Mouse (Mus musculus): ENCODE data around the gene Art3. TPM values are rescaled to one million over a fixed set of nuclear protein-coding genes. Genes with fewer than 3 reads are reported as not detected.

Gene Art3
- 3.5 and 4.0 TPM in 2 replicates for polyA plus RNA-seq (2015; fragmentation: Nextera tagmentation; extraction: Ambion mirVana)

DNA sequence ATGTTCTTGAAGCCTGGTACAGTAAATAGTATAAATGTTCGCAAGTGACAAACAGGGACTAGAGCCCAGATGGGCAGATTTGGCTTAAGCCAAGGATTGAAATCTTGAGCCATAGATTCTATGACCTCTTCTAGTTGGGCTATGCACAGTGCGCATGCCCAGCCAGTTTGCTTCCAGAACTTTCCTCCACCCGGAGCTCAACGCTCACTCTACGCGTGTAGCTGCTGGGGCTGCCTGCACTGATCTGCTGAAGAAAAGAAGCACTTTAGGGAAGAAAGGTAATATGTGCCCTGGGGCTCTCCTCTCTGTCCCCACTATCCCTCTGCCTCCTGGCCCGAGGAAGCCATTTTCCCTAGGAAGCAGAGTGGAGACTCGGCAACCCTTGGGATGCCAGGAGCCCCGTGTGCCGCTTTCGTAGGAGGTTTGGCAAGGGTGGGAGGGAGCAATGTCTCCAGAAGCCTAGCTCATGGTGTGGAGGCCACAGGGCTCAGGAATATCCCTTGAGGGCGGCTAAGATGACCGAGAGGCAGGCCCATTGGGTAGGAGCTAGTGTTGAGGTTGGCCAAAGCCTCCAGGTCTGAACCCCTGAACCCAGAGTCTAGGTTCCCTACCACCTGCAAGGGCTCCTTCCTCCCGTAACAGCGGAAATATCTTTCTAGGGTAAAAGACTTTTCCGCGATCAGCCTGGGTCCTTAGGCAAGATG is at the start of gene Art3:
Gene Art3 (plus strand): TSS at position 193 of the 704 bp plus-strand sequence.
- Histone ChIP-seq H3K27me3 (no peaks in the 10 kb centered on the region), H3K4me1 (peaks cover 10% of the 10 kb centered on the region; the same call in 1 of the 2 replicates), H3K9me3 (no peaks in the 10 kb centered on the region), H3K27ac (replicated peaks) (no peak within 1 kb of the TSS), H3K4me3 (no peak within 1 kb of the TSS), H3K4me2 (replicated peaks) (no peak within 1 kb of the TSS; the same call in 1 of the 2 replicates), H3K36me3 (no peaks in the 10 kb centered on the region), H3K9ac (replicated peaks) (no peak within 1 kb of the TSS)
- 96% methylated on average over 17 of the region's 17 CpGs for WGBS
- ATAC-seq (replicated peaks) = no peak

DNA sequence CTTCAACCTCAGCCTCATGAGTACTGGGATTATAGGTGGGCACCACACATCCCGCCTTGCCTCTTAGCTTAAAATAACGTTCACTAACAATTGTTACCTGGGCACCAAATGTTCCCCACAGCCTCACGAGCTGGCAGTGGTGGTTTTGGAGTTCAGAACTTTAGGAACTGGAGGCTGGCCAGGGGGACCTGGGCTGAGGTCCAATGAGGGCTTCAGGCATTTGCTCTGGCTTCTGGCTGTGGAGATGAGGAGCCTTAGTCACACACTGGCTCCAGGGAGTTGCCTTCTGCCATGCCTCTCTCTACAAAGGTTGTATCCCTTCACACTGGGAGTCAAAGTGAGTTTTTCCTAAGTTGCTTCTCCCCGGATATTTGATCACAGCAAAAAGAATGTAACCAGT is 49.1 kb upstream of the Art3 start:
- Histone ChIP-seq H3K4me3 (no peak overlapping the region), H3K9ac (replicated peaks) (no peak overlapping the region), H3K9me3 (no peaks in the 10 kb centered on the region), H3K27me3 (no peaks in the 10 kb centered on the region), H3K36me3 (peaks cover 23% of the 10 kb centered on the region), H3K4me2 (replicated peaks) (no peak overlapping the region), H3K4me1 (peaks cover 2% of the 10 kb centered on the region; the same call in 1 of the 2 replicates), H3K27ac (replicated peaks) (no peak overlapping the region)
- WGBS = 75% methylated on average over 4 of the region's 4 CpGs
- ATAC-seq (replicated peaks) = no peak

DNA sequence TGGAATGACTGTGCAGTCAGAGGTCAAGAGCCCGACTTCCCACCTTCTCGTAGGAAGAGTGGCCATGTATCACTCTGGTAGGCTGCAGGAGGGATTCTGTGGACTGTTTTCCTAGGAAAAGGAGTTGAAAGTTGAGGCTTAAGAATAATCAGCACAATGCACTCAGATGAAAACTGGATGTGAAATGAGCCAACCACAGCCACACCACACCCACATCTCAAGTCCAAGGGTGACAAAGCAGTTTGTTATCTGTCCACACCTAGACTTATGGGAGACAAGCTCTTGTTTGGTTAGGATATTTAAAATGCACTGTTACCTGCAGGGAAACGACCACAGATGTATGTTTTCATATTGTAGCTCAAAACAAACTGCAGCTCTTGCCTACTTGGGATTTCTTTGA is 48.5 kb upstream of the Art3 start:
- Histone ChIP-seq H3K9ac (replicated peaks) (no peak overlapping the region), H3K4me1 (no peaks in the 10 kb centered on the region; the same call in 1 of the 2 replicates), H3K4me3 (no peak overlapping the region), H3K36me3 (peaks cover 28% of the 10 kb centered on the region), H3K4me2 (replicated peaks) (no peak overlapping the region), H3K9me3 (no peaks in the 10 kb centered on the region), H3K27me3 (no peaks in the 10 kb centered on the region), H3K27ac (replicated peaks) (no peak overlapping the region)
- 83% methylated on average over 3 of the region's 3 CpGs for WGBS
- ATAC-seq (replicated peaks) = no peak

DNA sequence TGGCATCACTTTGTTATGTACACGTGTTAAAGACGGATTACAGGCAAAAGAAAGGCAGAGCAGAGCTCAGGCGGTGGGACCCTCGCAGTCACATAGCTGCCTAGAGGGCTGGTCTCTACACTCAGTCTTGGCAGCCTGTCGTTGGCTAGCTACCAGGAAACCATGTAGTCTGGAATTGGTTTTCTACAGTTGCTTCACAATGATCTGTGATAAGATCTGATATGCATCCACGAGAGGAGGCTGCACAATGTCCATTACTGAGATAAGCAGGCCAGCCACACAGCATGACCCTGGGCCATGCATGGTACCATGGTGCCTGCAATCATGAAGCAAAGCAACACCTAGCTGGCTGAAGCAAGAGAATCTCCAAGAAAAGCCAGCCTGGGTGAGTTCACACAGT is 43.8 kb upstream of the Art3 start:
- no peak for ATAC-seq (replicated peaks)
- H3K36me3 ChIP-seq = peaks cover 65% of the 10 kb centered on the region
- no peaks in the 10 kb centered on the region for H3K4me1 ChIP-seq
- no peak overlapping the region for H3K4me2 ChIP-seq (replicated peaks)
- H3K9ac ChIP-seq (replicated peaks) = no peak overlapping the region
- H3K27me3 ChIP-seq = no peaks in the 10 kb centered on the region
- 83% methylated on average over 6 of the region's 6 CpGs for WGBS
- H3K27ac ChIP-seq (replicated peaks) = no peak overlapping the region
- H3K9me3 ChIP-seq = no peaks in the 10 kb centered on the region
- H3K4me3 ChIP-seq = no peak overlapping the region

DNA sequence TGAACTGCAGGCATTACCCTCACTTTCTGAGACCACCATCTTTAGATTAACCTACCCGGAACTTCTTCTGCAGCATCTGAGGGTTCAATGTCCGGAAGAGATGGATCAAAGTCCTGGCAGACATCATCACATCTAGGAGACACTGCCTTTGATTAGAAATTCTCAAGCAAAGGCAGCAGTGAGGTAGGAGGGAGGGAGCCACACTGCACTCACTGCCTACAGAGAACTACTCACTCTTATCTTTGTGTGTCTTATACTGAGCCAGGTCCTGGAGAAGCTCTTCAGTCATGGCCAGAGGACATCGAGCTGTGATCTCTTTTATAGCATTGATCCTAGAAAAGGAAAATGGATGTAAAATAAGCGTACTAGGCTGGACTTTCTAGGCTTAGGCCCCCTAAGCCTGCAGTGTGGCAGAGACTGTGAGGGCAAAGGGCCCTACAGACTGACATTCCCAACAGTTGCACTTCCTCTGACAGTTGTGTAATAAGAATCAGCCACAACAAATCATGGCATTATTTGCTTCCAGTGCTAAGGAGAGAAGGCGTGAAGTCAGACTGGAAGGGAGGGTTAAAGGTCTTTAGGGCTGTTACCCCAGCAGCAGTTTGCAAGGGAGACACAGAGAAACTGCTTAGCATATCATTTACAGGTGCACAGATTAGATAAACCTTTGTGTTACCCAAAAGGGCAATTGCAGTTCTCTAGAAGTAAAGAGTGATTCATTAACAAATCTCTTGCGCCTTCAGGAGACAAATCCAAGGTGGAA is 39.8 kb upstream of the Art3 start:
- Histone ChIP-seq H3K9me3 (no peaks in the 10 kb centered on the region), H3K4me2 (replicated peaks) (no peak overlapping the region), H3K36me3 (peaks cover 82% of the 10 kb centered on the region), H3K4me3 (no peak overlapping the region), H3K9ac (replicated peaks) (no peak overlapping the region), H3K27ac (replicated peaks) (no peak overlapping the region), H3K27me3 (no peaks in the 10 kb centered on the region), H3K4me1 (no peaks in the 10 kb centered on the region)
- WGBS = 93% methylated on average over 6 of the region's 6 CpGs
- ATAC-seq (replicated peaks) = no peak

DNA sequence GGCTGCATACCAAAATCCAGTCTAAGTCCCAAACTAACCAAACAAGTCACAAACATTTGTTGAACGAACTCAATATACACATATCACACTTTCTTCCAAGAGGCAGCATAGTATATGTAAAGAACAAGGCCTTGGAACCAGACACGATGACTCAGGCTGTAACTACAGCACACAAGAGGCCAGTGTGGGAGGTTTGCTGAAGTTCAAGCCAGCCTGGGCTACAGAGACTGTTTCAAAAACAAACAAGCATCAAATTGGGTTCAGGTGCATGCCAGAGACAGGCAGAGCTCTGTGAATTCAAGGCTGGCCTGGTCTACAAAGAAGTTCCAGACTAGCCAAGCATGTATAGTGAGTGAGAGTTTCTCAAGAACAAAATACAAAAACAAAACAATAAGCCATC is 37.1 kb upstream of the Art3 start:
- no peak for ATAC-seq (replicated peaks)
- peaks cover 73% of the 10 kb centered on the region for H3K36me3 ChIP-seq

GRCm38 (mm10) chr5:92302149-92302840 is 29.3 kb upstream of the Art3 start:
- Histone ChIP-seq H3K27ac (replicated peaks) (no peak overlapping the region), H3K36me3 (peaks cover 72% of the 10 kb centered on the region)

More for the DNA sequence above, 37.1 kb upstream of the Art3 start:
- no peak overlapping the region for H3K4me2 ChIP-seq (replicated peaks)
- H3K27ac ChIP-seq (replicated peaks) = no peak overlapping the region
- H3K4me1 ChIP-seq = no peaks in the 10 kb centered on the region
- no peak overlapping the region for H3K9ac ChIP-seq (replicated peaks)
- H3K9me3 ChIP-seq = no peaks in the 10 kb centered on the region
- WGBS = 96% methylated on average over 2 of the region's 2 CpGs
- no peak overlapping the region for H3K4me3 ChIP-seq
- no peaks in the 10 kb centered on the region for H3K27me3 ChIP-seq

GRCm38 (mm10) chr5:92304291-92304690 is 27.3 kb upstream of the Art3 start:
- H3K9ac ChIP-seq (replicated peaks) = no peak overlapping the region
- ATAC-seq (replicated peaks) = no peak

More at GRCm38 (mm10) chr5:92302149-92302840, 29.3 kb upstream of the Art3 start:
- Histone ChIP-seq H3K9ac (replicated peaks) (no peak overlapping the region), H3K4me1 (no peaks in the 10 kb centered on the region), H3K27me3 (no peaks in the 10 kb centered on the region), H3K9me3 (no peaks in the 10 kb centered on the region), H3K4me2 (replicated peaks) (no peak overlapping the region), H3K4me3 (no peak overlapping the region)
- 86% methylated on average over 13 of the region's 13 CpGs for WGBS
- no peak for ATAC-seq (replicated peaks)

GRCm38 (mm10) chr5:92309681-92310511 is 21.7 kb upstream of the Art3 start, which contains the start of gene Sdad1:
TSS of gene Sdad1 (minus strand) at chr5:92310479.
- H3K4me2 ChIP-seq (replicated peaks) = peak within 1 kb of the TSS; percentile 53
- WGBS = 3% methylated on average over 41 of the region's 41 CpGs

More at GRCm38 (mm10) chr5:92304291-92304690, 27.3 kb upstream of the Art3 start:
- Histone ChIP-seq H3K4me2 (replicated peaks) (no peak overlapping the region), H3K9me3 (no peaks in the 10 kb centered on the region), H3K36me3 (peaks cover 61% of the 10 kb centered on the region), H3K4me3 (no peak overlapping the region), H3K27ac (replicated peaks) (no peak overlapping the region), H3K27me3 (no peaks in the 10 kb centered on the region), H3K4me1 (peaks cover 10% of the 10 kb centered on the region)
- WGBS = 90% methylated on average over 3 of the region's 3 CpGs

GRCm38 (mm10) chr5:92312046-92312715 is 19.4 kb upstream of the Art3 start:
- H3K4me2 ChIP-seq (replicated peaks) = no peak overlapping the region
- H3K4me3 ChIP-seq = no peak overlapping the region
- no peaks in the 10 kb centered on the region for H3K27me3 ChIP-seq
- no peaks in the 10 kb centered on the region for H3K36me3 ChIP-seq
- no peak overlapping the region for H3K27ac ChIP-seq (replicated peaks)
- WGBS = 15% methylated on average over 13 of the region's 13 CpGs
- ATAC-seq (replicated peaks) = no peak
- no peaks in the 10 kb centered on the region for H3K9me3 ChIP-seq
- peaks cover 14% of the 10 kb centered on the region for H3K4me1 ChIP-seq
- no peak overlapping the region for H3K9ac ChIP-seq (replicated peaks)

More at GRCm38 (mm10) chr5:92309681-92310511, 21.7 kb upstream of the Art3 start, which contains the start of gene Sdad1:
- H3K4me3 ChIP-seq = peak within 1 kb of the TSS; percentile 75
- ATAC-seq (replicated peaks) = peak; percentile 96
- 0 out of 2 replicates have a peak within 1 kb of the TSS, but pooled peaks have one; percentile 50 for H3K27ac ChIP-seq (replicated peaks)
- peak within 1 kb of the TSS; percentile 67 for H3K9ac ChIP-seq (replicated peaks)
- H3K9me3 ChIP-seq = no peaks in the 10 kb centered on the region
- peaks cover 8% of the 10 kb centered on the region; the same call in 1 of the 2 replicates for H3K36me3 ChIP-seq
- H3K27me3 ChIP-seq = no peaks in the 10 kb centered on the region
- peaks cover 14% of the 10 kb centered on the region for H3K4me1 ChIP-seq

GRCm38 (mm10) chr5:92313776-92314175 is 17.9 kb upstream of the Art3 start:
- Histone ChIP-seq H3K27ac (replicated peaks) (no peak overlapping the region), H3K4me2 (replicated peaks) (no peak overlapping the region), H3K27me3 (no peaks in the 10 kb centered on the region), H3K9ac (replicated peaks) (no peak overlapping the region), H3K36me3 (no peaks in the 10 kb centered on the region), H3K4me3 (no peak overlapping the region), H3K4me1 (peaks cover 9% of the 10 kb centered on the region), H3K9me3 (no peaks in the 10 kb centered on the region)
- 85% methylated on average over 7 of the region's 7 CpGs for WGBS
- ATAC-seq (replicated peaks) = no peak
